Mouse (Mus musculus) CD4-positive, CD25-positive, alpha-beta regulatory T cell, adult 2 months (primary cell): ENCODE data around the gene Epha6.

Source experiments
- DNase-seq: peaks from one replicate; pipeline ENCODE4 v3.0.0-alpha.2; 2012; ENCODE audit warnings: low read depth, low spot score

Gene Epha6

GRCm38 (mm10) chr16:60264719-60265508 is 340.4 kb downstream of the Epha6 start:
- DNase-seq = no peak

DNA sequence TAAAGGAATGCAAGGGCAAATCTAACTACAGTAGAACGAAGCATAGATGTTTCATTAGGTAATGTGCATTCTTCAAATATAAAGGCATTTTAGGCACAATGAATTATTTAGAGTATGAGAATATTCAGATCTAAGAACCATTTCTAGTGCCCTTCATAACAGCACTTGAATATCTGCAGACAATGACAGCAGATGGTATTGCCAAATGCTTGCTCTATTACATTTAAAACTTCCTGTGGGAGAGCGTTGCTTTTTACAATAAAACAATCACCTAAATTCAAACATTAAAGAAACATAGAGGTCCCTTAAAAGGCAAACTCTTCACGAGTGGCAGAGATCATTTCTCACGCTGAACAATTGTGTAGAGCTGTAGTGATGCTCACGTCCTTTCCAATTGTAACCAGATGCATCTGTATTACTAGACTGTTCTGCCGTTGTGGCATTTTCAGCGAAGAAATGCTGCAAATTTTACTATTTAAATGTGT is 347.1 kb downstream of the Epha6 start:
- DNase-seq = no peak

- no peak for DNase-seq
These were observed 347.7 kb downstream of the Epha6 start for GRCm38 (mm10) chr16:60257623-60258022.

DNA sequence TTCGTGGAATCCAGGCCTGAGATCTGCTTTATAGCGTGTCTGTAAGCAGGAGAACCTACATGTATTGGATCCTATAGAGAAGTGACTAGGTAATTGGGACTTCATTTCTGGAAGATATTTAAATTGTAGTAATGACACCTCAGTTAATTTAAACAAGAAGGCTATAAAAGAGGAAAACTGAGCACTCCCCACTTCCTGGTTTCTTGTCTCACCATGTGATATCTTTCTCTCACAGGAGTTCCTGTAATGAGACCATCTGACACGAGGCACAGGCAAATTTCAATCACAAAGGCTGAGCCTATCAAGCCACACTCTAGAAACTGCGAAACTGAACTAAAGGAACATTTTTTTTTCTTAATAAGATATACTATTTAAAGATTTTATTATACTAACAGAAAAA is 348.3 kb downstream of the Epha6 start:
- no peak for DNase-seq

DNA sequence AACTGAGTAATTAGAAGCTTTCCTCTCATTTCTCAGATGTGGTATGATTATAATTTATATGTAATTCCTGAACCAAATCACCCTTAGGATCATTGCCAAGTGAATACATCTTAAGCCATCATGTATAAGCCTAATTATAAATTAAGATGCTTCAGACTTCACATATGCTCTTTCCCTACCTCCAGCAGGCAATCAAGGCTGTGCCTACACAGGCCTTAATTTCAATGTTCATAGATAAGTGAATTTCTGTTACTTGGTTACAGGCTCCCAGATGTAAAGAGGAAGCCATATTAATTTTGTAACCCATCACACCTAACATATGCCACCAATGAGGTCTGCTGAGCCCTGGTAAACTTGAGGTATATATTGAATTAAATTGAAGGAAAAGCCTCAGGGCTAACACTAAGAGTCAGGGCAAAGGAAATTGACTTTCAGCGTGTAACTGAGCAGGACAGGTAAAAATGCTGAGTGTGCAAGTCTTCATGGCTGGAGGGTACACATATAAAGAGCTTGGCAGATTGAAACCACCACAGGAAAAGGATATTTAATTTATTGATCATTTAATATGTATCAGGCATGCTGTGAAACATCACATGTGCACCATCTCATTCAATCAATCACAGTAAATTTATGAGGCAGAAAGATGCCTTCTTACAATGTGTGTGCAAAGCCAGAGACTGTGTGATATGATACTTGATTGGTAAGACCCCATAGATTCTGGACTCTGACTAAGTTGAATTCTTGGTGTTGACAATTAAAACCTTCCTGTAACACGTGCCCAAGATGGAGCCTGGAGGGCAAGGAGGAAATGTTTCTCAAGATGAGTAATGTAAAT is 365.8 kb downstream of the Epha6 start:
- DNase-seq = no peak

- no peak for DNase-seq
These were observed 371.2 kb downstream of the Epha6 start for GRCm38 (mm10) chr16:60233985-60234766.

GRCm38 (mm10) chr16:60232982-60233381 is 372.3 kb downstream of the Epha6 start:
- DNase-seq = no peak

- no peak for DNase-seq
These were observed 396.2 kb downstream of the Epha6 start for GRCm38 (mm10) chr16:60209151-60209550.

GRCm38 (mm10) chr16:60175580-60175979 is 429.8 kb downstream of the Epha6 start:
- DNase-seq = no peak

DNA sequence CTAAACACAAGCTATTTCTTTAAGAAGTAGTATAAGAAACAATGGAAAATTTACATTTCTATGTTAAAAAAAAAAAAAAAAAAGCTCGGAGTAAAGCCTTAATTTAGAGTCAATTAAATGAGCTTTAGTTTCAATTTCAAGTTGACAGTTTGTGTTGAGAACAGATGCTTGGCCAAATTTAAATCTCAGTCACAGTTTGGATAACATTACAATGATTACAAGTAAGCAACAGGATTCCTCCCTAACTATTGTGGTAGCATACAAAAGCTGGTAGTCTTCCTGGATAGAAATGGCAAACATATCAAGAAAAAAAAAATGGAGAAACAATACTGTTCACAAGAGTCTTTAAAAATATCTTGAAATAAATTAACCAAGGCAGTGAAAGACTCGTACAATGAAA is 452.9 kb downstream of the Epha6 start:
- DNase-seq = no peak

- no peak for DNase-seq
These were observed 461.0 kb downstream of the Epha6 start for GRCm38 (mm10) chr16:60144370-60144769.

GRCm38 (mm10) chr16:60121435-60121834 is 483.9 kb downstream of the Epha6 start:
- no peak for DNase-seq

GRCm38 (mm10) chr16:60102210-60102609 is 503.1 kb downstream of the Epha6 start:
- no peak for DNase-seq

DNA sequence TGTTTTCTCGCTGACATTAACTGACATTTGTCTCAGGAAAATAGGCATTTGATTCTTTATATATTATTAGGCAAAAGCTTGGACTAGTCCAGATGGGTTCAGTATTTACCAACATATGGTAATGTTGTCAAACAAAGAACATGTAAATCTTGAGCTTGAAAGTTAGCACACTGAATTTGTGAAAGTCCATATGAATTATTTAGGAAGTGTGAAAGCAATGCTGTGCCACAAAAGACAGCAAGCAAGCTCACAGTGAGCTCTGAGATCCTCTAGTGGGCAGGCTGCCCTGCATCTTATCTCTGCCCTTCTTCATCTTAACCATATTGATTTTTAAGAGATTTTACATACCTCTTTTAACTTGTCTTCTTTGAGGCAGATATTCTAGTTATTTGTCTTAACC is 510.0 kb downstream of the Epha6 start:
- DNase-seq = no peak

- DNase-seq = no peak
These were observed 518.4 kb downstream of the Epha6 start for GRCm38 (mm10) chr16:60086976-60087375.

DNA sequence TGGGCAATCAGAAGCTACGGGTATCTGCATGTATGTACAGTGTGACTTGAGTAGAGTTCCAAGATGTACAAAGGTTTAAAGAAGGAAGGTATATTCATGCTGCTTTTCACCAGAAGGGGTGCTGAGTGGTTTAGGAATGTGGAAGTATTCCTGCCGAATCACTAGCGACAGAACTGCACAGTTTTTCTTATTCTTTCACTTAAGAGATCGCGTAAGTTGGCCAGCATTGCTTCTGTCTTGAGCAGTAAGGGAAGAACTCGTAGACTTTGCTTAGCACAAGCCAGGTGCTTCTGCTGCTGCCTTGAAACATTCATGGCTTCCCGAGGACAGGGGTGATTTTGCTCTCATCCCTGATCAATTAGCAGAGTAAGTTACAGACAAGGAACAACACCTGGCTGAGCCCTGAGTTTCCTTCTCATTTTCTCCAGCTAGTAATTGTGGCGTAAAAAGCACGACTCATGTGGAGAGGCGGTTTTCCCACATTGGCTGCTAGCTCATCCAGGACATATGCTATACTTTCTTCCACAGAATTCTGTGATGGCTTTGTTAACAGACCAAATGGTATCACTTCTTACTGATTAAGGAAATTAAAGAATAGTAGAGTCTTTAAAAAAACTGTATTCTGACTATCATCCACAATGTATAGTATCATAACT is 534.7 kb downstream of the Epha6 start:
- DNase-seq = no peak

- DNase-seq = no peak
These were observed 561.5 kb downstream of the Epha6 start for GRCm38 (mm10) chr16:60043809-60044208.

DNA sequence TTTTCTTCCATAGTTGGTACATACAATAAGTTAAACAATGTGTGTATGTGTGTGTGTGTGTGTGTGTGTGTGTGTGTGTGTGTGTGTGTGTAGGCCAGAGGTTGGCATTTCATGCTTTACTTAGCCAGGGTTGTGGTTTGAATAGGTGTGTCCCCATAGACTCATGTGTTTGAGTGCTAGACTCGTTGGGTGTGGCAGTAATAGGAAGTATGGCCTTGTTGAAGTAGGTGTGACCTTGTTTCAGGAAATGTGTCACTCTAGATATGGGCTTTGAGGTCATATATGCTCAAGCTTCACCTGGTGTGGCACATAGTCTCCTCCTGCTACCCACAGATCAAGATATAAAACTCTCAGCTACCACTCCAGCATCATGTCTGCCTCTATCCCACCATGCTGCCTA is 577.0 kb downstream of the Epha6 start:
- no peak for DNase-seq

GRCm38 (mm10) chr16:60006857-60007568 is 598.3 kb downstream of the Epha6 start:
- no peak for DNase-seq

DNA sequence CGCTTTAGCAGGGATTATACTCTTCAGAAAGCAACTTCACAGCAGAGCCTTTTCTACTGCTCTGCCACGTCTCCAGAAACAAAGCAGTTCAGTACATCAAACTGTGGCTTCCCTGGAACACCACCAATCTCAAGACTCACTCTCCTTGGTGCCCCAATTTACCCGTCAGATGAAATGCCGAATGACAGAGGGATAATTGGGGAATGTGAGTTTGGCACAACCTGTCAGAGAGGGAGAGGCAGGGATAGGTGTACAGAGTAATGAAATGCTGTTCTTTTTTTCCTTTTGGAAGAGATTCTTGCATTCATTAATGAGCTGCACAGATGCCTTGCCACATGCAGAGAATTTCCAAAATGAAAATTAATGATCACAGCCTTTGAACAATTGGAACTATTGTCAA is 635.5 kb downstream of the Epha6 start:
- no peak for DNase-seq

DNA sequence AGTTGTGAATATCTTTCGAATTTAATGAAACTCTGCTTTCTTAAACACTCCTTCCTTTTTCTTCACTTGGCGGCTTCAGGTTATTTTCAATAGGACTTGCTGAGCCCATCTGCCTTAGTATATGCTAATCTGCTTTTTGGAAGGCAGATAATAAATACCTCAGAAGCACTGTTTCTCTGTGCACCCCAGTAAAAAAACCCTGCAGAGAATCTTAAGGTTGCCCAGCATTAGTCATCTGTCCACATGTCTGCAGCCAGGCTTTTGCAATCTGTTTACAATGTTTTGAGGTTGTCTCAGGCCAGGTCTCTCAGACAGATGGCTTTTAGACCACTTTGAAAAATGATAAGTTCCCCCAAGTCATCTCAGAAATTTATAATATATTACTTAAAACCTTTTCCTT is 649.6 kb downstream of the Epha6 start:
- no peak for DNase-seq
